Mouse (Mus musculus) stomach, postnatal 0 days (tissue): ENCODE results near the gene Ghdc.
A peak's percentile ranks its signal among the peaks of the same experiment; 100 is the strongest.

Experiments used
- CTCF ChIP-seq: IDR thresholded peaks from 2 replicates; pipeline ENCODE4 v1.5.1; 2016; ENCODE audit warnings: antibody characterized with exemption, low read depth, mild to moderate bottlenecking, moderate library complexity
- EP300 ChIP-seq: optimal IDR thresholded peaks from 2 replicates; pipeline ENCODE3; 2016; ENCODE audit warnings: antibody characterized with exemption

- TF ChIP-seq CTCF: peak; percentile 5; the same call in 1 of the 2 replicates
- TF ChIP-seq EP300: no peak
Measured at GRCm38 (mm10) chr11:100814498-100814897, 43.7 kb upstream of the Ghdc start.
